ENCODE assay signal across 11 mouse cellular contexts in the genomic region with DNA sequence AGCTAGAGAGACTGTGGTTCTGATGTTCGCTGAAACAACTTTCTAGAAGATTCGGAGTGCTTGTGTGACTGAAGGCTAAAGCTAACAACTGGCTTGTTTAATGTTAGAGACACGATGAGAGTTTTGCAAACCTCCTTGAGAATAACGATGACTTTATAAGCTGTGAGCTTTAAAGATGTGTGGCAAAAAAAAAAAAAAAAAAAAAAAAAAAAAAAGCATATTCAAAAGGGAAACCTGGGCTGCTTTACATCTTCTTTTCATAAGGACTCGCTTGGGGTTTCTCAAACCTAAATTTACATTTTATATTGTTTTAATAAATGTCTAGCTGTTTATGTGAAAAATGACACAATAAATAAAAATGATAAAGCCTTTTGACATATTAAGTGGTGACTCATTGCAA. TPM values are rescaled to one million over a fixed set of nuclear protein-coding genes. Genes with fewer than 3 reads are reported as not detected.
A peak's percentile ranks its signal among the peaks of the same experiment; 100 is the strongest.
DNase-seq lines count a peak whose midpoint lies in the region; ATAC-seq and TF ChIP-seq lines count a peak whose summit lies in the region.
"Had no signal": no experiment of that assay in that cellular context is flagged by ENCODE, and none has a peak within 500 bp of the region (broad histone marks: within the 10 kb centered on the region; RNA-seq: fewer than 3 reads in every experiment).

No protein-coding gene starts in this region.

- H3K4me2 ChIP-seq in forebrain, embryonic 12.5 days, result no peak overlapping the region
- H3K4me2 ChIP-seq in CH12.LX (ENCODE audit: insufficient read depth, low read depth, poor library complexity, severe bottlenecking), result peak overlapping the region; percentile 72
- H3K4me2 ChIP-seq in limb, embryonic 15.5 days, result peak overlapping the region; percentile 24; the same call in 1 of the 2 replicates

- no peak for ATAC-seq in forebrain, embryonic 12.5 days (ENCODE audit: low FRiP score)
- ATAC-seq in limb, embryonic 15.5 days (ENCODE audit: insufficient number of reproducible peaks, low FRiP score, low TSS enrichment, low read depth), result no peak
- ATAC-seq: inflammation-experienced regulatory T-cells, adult 6 months had no signal

- no peak for DNase-seq in forebrain, embryonic 10.5 days (ENCODE audit: extremely low spot score, low spot score)
- no peak for DNase-seq in layer of hippocampus, adult 2 months (ENCODE audit: low spot score in 2 of 2)
- no peak for DNase-seq in layer of hippocampus, adult 9-11 months
- no peak for DNase-seq in CH12.LX (ENCODE audit: extremely low read depth)
- no peak for DNase-seq in adrenal gland, adult 2 months
- no peak for DNase-seq in urinary bladder, postnatal 25 days (ENCODE audit: low spot score)
- DNase-seq: cerebellum, adult 11 months; thymus, adult 2 months had no signal

- no peak for TF ChIP-seq RAD21 in CH12.LX (IDR thresholded peaks at IDR 0.05; ENCODE audit: low read depth, low read length)

- no peaks in the 10 kb centered on the region for H3K79me2 ChIP-seq in CH12.LX (replicated peaks; ENCODE audit: control insufficient read depth, extremely low read depth, insufficient read depth, poor library complexity, severe bottlenecking)

- H3K36me3 ChIP-seq in forebrain, embryonic 10.5 days (replicated peaks), result no peaks in the 10 kb centered on the region
- H3K36me3 ChIP-seq in forebrain, embryonic 12.5 days (replicated peaks), result no peaks in the 10 kb centered on the region
- H3K36me3 ChIP-seq in CH12.LX (replicated peaks in 1 of 2; ENCODE audit: control insufficient read depth in 1 of 2, insufficient read depth in 1 of 2, low read length in 1 of 2), result no peaks in the 10 kb centered on the region
- no peaks in the 10 kb centered on the region for H3K36me3 ChIP-seq in limb, embryonic 15.5 days

- no peaks in the 10 kb centered on the region for H3K9me3 ChIP-seq in forebrain, embryonic 10.5 days
- H3K9me3 ChIP-seq in forebrain, embryonic 12.5 days, result no peaks in the 10 kb centered on the region
- no peaks in the 10 kb centered on the region for H3K9me3 ChIP-seq in CH12.LX (replicated peaks; ENCODE audit: low read length)
- H3K9me3 ChIP-seq in limb, embryonic 15.5 days, result no peaks in the 10 kb centered on the region

- no peak overlapping the region for H3K9ac ChIP-seq in forebrain, embryonic 12.5 days
- no peak overlapping the region for H3K9ac ChIP-seq in CH12.LX (ENCODE audit: insufficient read depth, low read depth)
- no peak overlapping the region for H3K9ac ChIP-seq in limb, embryonic 15.5 days

- H3K4me1 ChIP-seq in forebrain, embryonic 10.5 days, result peaks cover 25% of the 10 kb centered on the region
- H3K4me1 ChIP-seq in forebrain, embryonic 12.5 days, result peaks cover 16% of the 10 kb centered on the region
- H3K4me1 ChIP-seq in CH12.LX (ENCODE audit: control insufficient read depth in 1 of 2, insufficient read depth in 2 of 2), result no peaks in the 10 kb centered on the region; a peak in 1 of 4 replicates
- peaks cover 11% of the 10 kb centered on the region for H3K4me1 ChIP-seq in limb, embryonic 15.5 days

- in situ Hi-C loops in CH12.LX (cut with MboI; ENCODE audit: low pct_ligation_motif_present, low pct_unique_long_range_greater_than_20kb, low sequenced_read_pairs), result no loop called here

- H3K4me3 ChIP-seq in forebrain, embryonic 10.5 days, result no peak overlapping the region
- no peak overlapping the region for H3K4me3 ChIP-seq in forebrain, embryonic 12.5 days (replicated peaks)
- H3K4me3 ChIP-seq in layer of hippocampus, adult 2 months, result no peak overlapping the region
- no peak overlapping the region for H3K4me3 ChIP-seq in CH12.LX (replicated peaks in 1 of 3; ENCODE audit: low read depth in 2 of 3, low read length in 2 of 3, poor library complexity in 1 of 3)
- 0 out of 2 replicates have a peak overlapping the region, but pooled peaks have one; percentile 8 for H3K4me3 ChIP-seq in limb, embryonic 15.5 days

- no peak for TF ChIP-seq POLR2A in CH12.LX (IDR thresholded peaks at IDR 0.05; ENCODE audit: low read depth, low read length)

- no peak for TF ChIP-seq EP300 in CH12.LX (IDR thresholded peaks at IDR 0.05; ENCODE audit: low read length)

- 0 out of 2 replicates have a peak, but pooled peaks cover 6% of the 10 kb centered on the region for H3K27me3 ChIP-seq in forebrain, embryonic 10.5 days (ENCODE audit: poor library complexity, severe bottlenecking)
- H3K27me3 ChIP-seq in forebrain, embryonic 12.5 days, result no peaks in the 10 kb centered on the region
- no peaks in the 10 kb centered on the region for H3K27me3 ChIP-seq in CH12.LX (replicated peaks)
- no peaks in the 10 kb centered on the region for H3K27me3 ChIP-seq in limb, embryonic 15.5 days

- peak overlapping the region; percentile 57; the same call in 1 of the 2 replicates for H3K27ac ChIP-seq in forebrain, embryonic 10.5 days
- H3K27ac ChIP-seq in forebrain, embryonic 12.5 days, result no peak overlapping the region
- H3K27ac ChIP-seq in layer of hippocampus, adult 2 months, result peak overlapping the region; percentile 69
- H3K27ac ChIP-seq in CH12.LX (ENCODE audit: insufficient read depth, low read depth), result no peak overlapping the region
- no peak overlapping the region for H3K27ac ChIP-seq in limb, embryonic 15.5 days

- WGBS in forebrain, embryonic 10.5 days, result 67% methylated on average over 5 of the region's 5 CpGs
- WGBS in forebrain, embryonic 12.5 days, result 55% methylated on average over 5 of the region's 5 CpGs
- WGBS in limb, embryonic 15.5 days, result 59% methylated on average over 5 of the region's 5 CpGs

- dilution Hi-C loops in CH12.LX (cut with MboI; ENCODE audit: extremely low pct_ligation_motif_present, extremely low pct_unique_long_range_greater_than_20kb, low sequenced_read_pairs), result no loop called here

- TF ChIP-seq CTCF in layer of hippocampus, adult 2 months (conservative IDR thresholded peaks at IDR 0.05), result no peak
- no peak for TF ChIP-seq CTCF in CH12.LX (conservative IDR thresholded peaks at IDR 0.05 in 1 of 2, IDR thresholded peaks at IDR 0.05 in 1 of 2; ENCODE audit: low read depth in 2 of 2, low read length in 2 of 2)

TF ChIP-seq in CH12.LX, 34 proteins besides CTCF, POLR2A, EP300 and RAD21:
- no peak for TF ChIP-seq SMC3 (IDR thresholded peaks at IDR 0.05; ENCODE audit: low read depth, low read length)
- no peak for TF ChIP-seq IRF4 (IDR thresholded peaks at IDR 0.05; ENCODE audit: low read depth, low read length)
- TF ChIP-seq ZNF384 (IDR thresholded peaks at IDR 0.05; ENCODE audit: low read depth, low read length), result peak; percentile 90
- no peak for TF ChIP-seq USF2 (conservative IDR thresholded peaks at IDR 0.05; ENCODE audit: low read depth, low read length)
- no peak for TF ChIP-seq PAX5 (IDR thresholded peaks at IDR 0.05; ENCODE audit: low read length)
- TF ChIP-seq UBTF (IDR thresholded peaks at IDR 0.05; ENCODE audit: low read depth, low read length), result no peak
TF ChIP-seq in CH12.LX: peak in this region for 1.

RNA-seq across cellular contexts. Expression of gene Pik3r1, which starts 44.3 kb away (rescaled TPM):
- 11.5 and 12.5 TPM in 2 replicates for polyA plus RNA-seq in forebrain, embryonic 10.5 days (2016; fragmentation: Nextera tagmentation; extraction: Ambion mirVana)
- polyA plus RNA-seq in forebrain, embryonic 12.5 days (2016; fragmentation: Nextera tagmentation; extraction: Ambion mirVana), result 20.4 and 22.6 TPM in 2 replicates
- total RNA-seq in layer of hippocampus, adult 2 months (2021), result 10 to 100 TPM; 79.8 to 80.8 TPM
- total RNA-seq in CH12.LX (2012; rRNA removed) (17.0 and 17.5 TPM in 2 replicates), CH12.LX (2014; rRNA removed) (20.2 and 21.0 TPM in 2 replicates)
- polyA plus RNA-seq in CH12.LX (2012; ENCODE audit: insufficient read length, low read depth), result 19.3 and 20.9 TPM in 2 replicates
- 46.2 and 48.9 TPM in 2 replicates for polyA plus RNA-seq in limb, embryonic 15.5 days (2015; fragmentation: Nextera tagmentation; extraction: Ambion mirVana)
- total RNA-seq in adrenal gland, adult 2 months (2021), result 100 to 1,000 TPM in 1 of 2 experiments, 10 to 100 TPM in 1; 71.0 to 125 TPM
- 12.0 and 13.4 TPM in 2 replicates for polyA plus RNA-seq in adrenal gland, adult 2 months (2012; rRNA removed)

Comparison
In these comparisons a context has a peak if more than half of its experiments do, and no peak if none do; other contexts are left out.
1. H3K27ac ChIP-seq: peak in forebrain, embryonic 10.5 days (single experiment) and layer of hippocampus, adult 2 months (single experiment); none in forebrain, embryonic 12.5 days (single experiment), CH12.LX (single experiment) and limb, embryonic 15.5 days (single experiment).